Mouse (Mus musculus) ES-E14 (cell line): Measurements from ENCODE around the gene Tmem131.

ENCODE experiments used
- MAFK ChIP-seq: IDR thresholded peaks from 2 replicates; pipeline ENCODE4 v1.6.1; 2014; ENCODE audit warnings: mild to moderate bottlenecking, low read depth, low read length, inconsistent platforms; ENCODE audit not compliant: insufficient read depth
- ZC3H11A ChIP-seq: IDR thresholded peaks from 2 replicates; pipeline ENCODE4 v1.6.1; 2012; ENCODE audit warnings: low read depth, mild to moderate bottlenecking, inconsistent platforms, low read length, borderline replicate concordance
- ZNF384 ChIP-seq: IDR thresholded peaks from 2 replicates; pipeline ENCODE4 v1.6.1; 2012; ENCODE audit warnings: low read depth, low read length, inconsistent platforms

DNA sequence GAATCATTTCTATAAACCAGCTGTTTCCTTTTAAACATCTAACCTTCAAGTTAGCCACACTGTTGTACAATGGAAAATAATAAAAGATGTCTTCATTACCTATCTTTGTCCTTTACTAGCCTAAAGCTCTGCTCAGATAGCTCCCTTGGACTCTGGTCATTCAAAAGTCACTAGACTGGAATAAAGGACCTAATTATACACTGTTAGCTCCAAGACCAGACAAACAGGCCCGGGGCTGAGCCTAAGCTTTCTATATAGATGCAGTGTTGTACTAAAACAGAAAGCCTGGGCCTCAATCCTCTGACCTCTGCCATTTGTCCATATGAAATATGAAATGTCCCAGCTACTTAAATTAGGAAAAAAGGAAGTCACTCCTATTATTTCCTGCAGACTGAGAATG lies 101.7 kb downstream of the Tmem131 start:
- no peak for TF ChIP-seq ZC3H11A
- TF ChIP-seq ZNF384, result no peak
- TF ChIP-seq MAFK, result no peak
